Mouse (Mus musculus) hindbrain, embryonic 15.5 days (tissue): ENCODE data around the gene Tnfrsf19. TPM values are rescaled to one million over a fixed set of nuclear protein-coding genes. Genes with fewer than 3 reads are reported as not detected.

Source experiments
- ATAC-seq: fragments of 200-750 bp; cut with Nextera tagmentation; 2 replicates; pipeline ENCODE4 v1.8.0; 2017; ENCODE audit warnings: low read depth, moderate number of reproducible peaks, moderate TSS enrichment; ENCODE audit not compliant: low FRiP score
- H3K27ac ChIP-seq: fragments of 300-500 bp; sonication (generic); replicated peaks from 2 replicates; pipeline ENCODE4 v1.5.1; 2015; ENCODE audit warnings: mild to moderate bottlenecking, inconsistent platforms
- H3K27me3 ChIP-seq: fragments of 300-500 bp; sonication (generic); 2 replicates; pipeline ENCODE4 v1.6.1; 2015; ENCODE audit warnings: control low read depth, inconsistent platforms
- H3K36me3 ChIP-seq: fragments of 300-500 bp; sonication (generic); 2 replicates; pipeline ENCODE4 v1.6.1; 2015; ENCODE audit warnings: control low read depth, inconsistent platforms
- H3K4me1 ChIP-seq: fragments of 300-500 bp; sonication (generic); replicated peaks from 2 replicates; pipeline ENCODE4 v1.6.1; 2015; ENCODE audit warnings: control low read depth, inconsistent platforms
- H3K4me2 ChIP-seq: fragments of 300-500 bp; sonication (generic); 2 replicates; pipeline ENCODE4 v1.6.1; 2015; ENCODE audit warnings: moderate library complexity, mild to moderate bottlenecking, inconsistent platforms
- H3K4me3 ChIP-seq: fragments of 300-500 bp; sonication (generic); 2 replicates; pipeline ENCODE4 v1.5.1; 2015; ENCODE audit warnings: mild to moderate bottlenecking, inconsistent platforms
- H3K9ac ChIP-seq: fragments of 300-500 bp; sonication (generic); 2 replicates; pipeline ENCODE4 v1.6.1; 2015; ENCODE audit warnings: inconsistent platforms
- H3K9me3 ChIP-seq: fragments of 300-500 bp; sonication (generic); 2 replicates; pipeline ENCODE4 v1.6.1; 2016; ENCODE audit warnings: control low read depth, inconsistent platforms
- WGBS: fragments of 180-500 bp; shearing (Covaris S2); methylation state at CpG from one replicate; pipeline ENCODE4 v1.1.7; 2015; 5-methylcytosine and 5-hydroxymethylcytosine counted together
- polyA plus RNA-seq: library from polyadenylated mRNA; unstranded; fragments of >200 nt; fragmentation: Nextera tagmentation; extraction: Ambion mirVana; gene quantifications from 2 replicates; pipeline ENCODE4 v1.2.1, GENCODE M21; 2015

Tnfrsf19 gene
- polyA plus RNA-seq, 1 experiment from 2014 or later: 32.3 TPM

GRCm38 (mm10) chr14:60985077-60985476, 61.2 kb downstream of the Tnfrsf19 start:
- H3K9ac ChIP-seq: no peak overlapping the region
- 28% methylated on average over 4 of the region's 4 CpGs for whole genome bisulfite sequencing
- no peak for ATAC-seq
- no peaks in the 10 kb centered on the region for H3K27me3 ChIP-seq
- H3K27ac ChIP-seq: peak overlapping the region; percentile 44; the same call in 1 of the 2 replicates
- H3K4me1 ChIP-seq: peaks cover 26% of the 10 kb centered on the region
- H3K36me3 ChIP-seq: no peaks in the 10 kb centered on the region
- H3K9me3 ChIP-seq: no peaks in the 10 kb centered on the region
- no peak overlapping the region for H3K4me3 ChIP-seq
- H3K4me2 ChIP-seq: no peak overlapping the region

GRCm38 (mm10) chr14:60984266-60984665, 62.0 kb downstream of the Tnfrsf19 start:
- Histone ChIP-seq H3K36me3 (no peaks in the 10 kb centered on the region), H3K4me3 (no peak overlapping the region), H3K4me2 (no peak overlapping the region), H3K4me1 (peaks cover 26% of the 10 kb centered on the region), H3K27me3 (no peaks in the 10 kb centered on the region), H3K9me3 (no peaks in the 10 kb centered on the region), H3K27ac (0 out of 2 replicates have a peak overlapping the region, but pooled peaks have one; percentile 44), H3K9ac (no peak overlapping the region)
- ATAC-seq: no peak
- 62% methylated on average over 6 of the region's 6 CpGs for WGBS

GRCm38 (mm10) chr14:60982126-60982525, 64.2 kb downstream of the Tnfrsf19 start:
- no peak overlapping the region for H3K4me2 ChIP-seq
- H3K9ac ChIP-seq: no peak overlapping the region
- peaks cover 15% of the 10 kb centered on the region for H3K4me1 ChIP-seq
- no peaks in the 10 kb centered on the region for H3K27me3 ChIP-seq
- H3K9me3 ChIP-seq: no peaks in the 10 kb centered on the region
- H3K36me3 ChIP-seq: no peaks in the 10 kb centered on the region
- H3K4me3 ChIP-seq: no peak overlapping the region
- no peak for ATAC-seq
- H3K27ac ChIP-seq: no peak overlapping the region

GRCm38 (mm10) chr14:60980244-60980887, 65.9 kb downstream of the Tnfrsf19 start:
- no peak overlapping the region for H3K27ac ChIP-seq
- no peak overlapping the region for H3K4me3 ChIP-seq
- ATAC-seq: no peak

DNA sequence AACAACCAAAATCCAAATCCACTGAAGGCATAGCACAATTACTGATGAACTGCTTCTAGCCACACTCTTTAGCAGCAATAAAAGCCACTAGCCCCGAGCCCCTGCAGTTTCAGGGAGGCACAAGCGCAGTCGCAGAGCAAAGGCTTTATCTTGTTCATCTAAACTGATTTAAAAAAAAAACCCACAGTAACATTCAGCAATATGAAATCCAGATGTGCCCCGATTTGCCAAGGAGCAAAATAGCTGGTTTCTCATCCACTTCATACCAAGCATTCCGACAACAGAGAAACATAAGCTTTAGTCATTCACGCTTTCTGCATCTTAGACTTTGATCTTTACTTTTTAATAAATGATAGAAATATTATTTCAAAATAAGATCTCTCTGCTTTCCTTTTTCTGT, 68.2 kb downstream of the Tnfrsf19 start:
- Histone ChIP-seq H3K27me3 (no peaks in the 10 kb centered on the region), H3K4me1 (no peaks in the 10 kb centered on the region), H3K4me3 (no peak overlapping the region), H3K4me2 (no peak overlapping the region), H3K9me3 (no peaks in the 10 kb centered on the region), H3K9ac (no peak overlapping the region), H3K36me3 (no peaks in the 10 kb centered on the region), H3K27ac (no peak overlapping the region)
- 78% methylated on average over 6 of the region's 6 CpGs for whole genome bisulfite sequencing
- ATAC-seq: no peak

More at GRCm38 (mm10) chr14:60980244-60980887, 65.9 kb downstream of the Tnfrsf19 start:
- Histone ChIP-seq H3K9me3 (no peaks in the 10 kb centered on the region), H3K4me1 (peaks cover 12% of the 10 kb centered on the region), H3K4me2 (no peak overlapping the region), H3K27me3 (no peaks in the 10 kb centered on the region), H3K9ac (no peak overlapping the region), H3K36me3 (no peaks in the 10 kb centered on the region)
- WGBS: 93% methylated on average over 5 of the region's 5 CpGs

- no peaks in the 10 kb centered on the region for H3K27me3 ChIP-seq
- no peak overlapping the region for H3K4me2 ChIP-seq
- H3K4me1 ChIP-seq: no peaks in the 10 kb centered on the region
- WGBS: 85% methylated on average over 3 of the region's 3 CpGs
- H3K4me3 ChIP-seq: no peak overlapping the region
- no peak overlapping the region for H3K9ac ChIP-seq
- no peak for ATAC-seq
- H3K9me3 ChIP-seq: no peaks in the 10 kb centered on the region
- H3K36me3 ChIP-seq: no peaks in the 10 kb centered on the region
- H3K27ac ChIP-seq: no peak overlapping the region
These were observed 70.1 kb downstream of the Tnfrsf19 start for GRCm38 (mm10) chr14:60976231-60976630.

GRCm38 (mm10) chr14:60975736-60976135, 70.6 kb downstream of the Tnfrsf19 start:
- no peaks in the 10 kb centered on the region for H3K27me3 ChIP-seq
- H3K27ac ChIP-seq: no peak overlapping the region
- no peaks in the 10 kb centered on the region for H3K4me1 ChIP-seq
- H3K9me3 ChIP-seq: no peaks in the 10 kb centered on the region
- no peaks in the 10 kb centered on the region for H3K36me3 ChIP-seq
- H3K4me3 ChIP-seq: no peak overlapping the region
- 74% methylated on average over 3 of the region's 3 CpGs for WGBS
- no peak overlapping the region for H3K9ac ChIP-seq
- H3K4me2 ChIP-seq: no peak overlapping the region
- ATAC-seq: no peak

DNA sequence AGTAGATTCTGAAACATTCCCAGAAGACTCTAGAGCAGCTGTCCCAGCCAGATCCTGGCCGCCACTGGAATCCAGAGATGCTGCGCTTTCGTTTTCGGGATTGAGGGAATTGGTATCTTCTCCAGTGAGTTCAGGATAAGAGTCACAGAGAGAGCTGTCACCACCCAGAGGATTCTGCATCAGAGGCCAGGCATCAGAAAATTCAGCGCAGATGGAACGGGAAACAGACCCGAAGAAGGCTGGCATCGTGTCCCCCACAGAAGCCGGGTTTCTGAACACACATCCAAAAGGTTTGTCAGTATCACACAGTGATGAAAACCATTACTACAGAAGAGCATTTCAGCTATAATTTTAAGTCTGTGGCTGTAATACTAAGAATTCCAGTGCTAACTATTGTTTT, 75.3 kb downstream of the Tnfrsf19 start:
- Histone ChIP-seq H3K36me3 (0 out of 2 replicates have a peak, but pooled peaks cover 4% of the 10 kb centered on the region), H3K9ac (no peak overlapping the region), H3K27me3 (no peaks in the 10 kb centered on the region), H3K4me3 (no peak overlapping the region), H3K27ac (no peak overlapping the region), H3K9me3 (no peaks in the 10 kb centered on the region), H3K4me2 (no peak overlapping the region), H3K4me1 (no peaks in the 10 kb centered on the region)
- WGBS: 97% methylated on average over 9 of the region's 9 CpGs
- ATAC-seq: no peak

DNA sequence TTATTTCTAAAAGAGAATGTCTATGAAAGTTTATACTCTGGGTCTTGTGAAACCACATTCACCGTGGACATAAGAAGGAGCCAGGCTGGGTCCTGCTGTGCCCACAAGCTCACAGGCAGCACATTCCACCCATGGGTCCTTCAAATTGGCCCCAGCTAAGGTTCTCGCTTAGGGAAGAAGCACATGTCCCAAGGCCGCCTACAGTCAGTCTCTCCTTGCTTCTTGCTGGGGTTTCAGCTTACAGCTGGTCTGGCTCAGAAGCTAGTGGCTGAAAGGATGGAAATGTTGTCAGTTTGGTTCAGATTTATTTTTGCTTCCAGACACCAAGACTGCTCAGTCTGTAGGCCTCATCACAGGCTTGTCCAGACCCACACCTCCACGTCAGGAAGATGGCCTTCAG, 80.2 kb downstream of the Tnfrsf19 start:
- Histone ChIP-seq H3K4me3 (no peak overlapping the region), H3K4me1 (no peaks in the 10 kb centered on the region), H3K36me3 (0 out of 2 replicates have a peak, but pooled peaks cover 4% of the 10 kb centered on the region), H3K9ac (no peak overlapping the region), H3K27me3 (no peaks in the 10 kb centered on the region), H3K4me2 (no peak overlapping the region), H3K27ac (no peak overlapping the region), H3K9me3 (no peaks in the 10 kb centered on the region)
- WGBS: 92% methylated on average over 4 of the region's 4 CpGs
- no peak for ATAC-seq

DNA sequence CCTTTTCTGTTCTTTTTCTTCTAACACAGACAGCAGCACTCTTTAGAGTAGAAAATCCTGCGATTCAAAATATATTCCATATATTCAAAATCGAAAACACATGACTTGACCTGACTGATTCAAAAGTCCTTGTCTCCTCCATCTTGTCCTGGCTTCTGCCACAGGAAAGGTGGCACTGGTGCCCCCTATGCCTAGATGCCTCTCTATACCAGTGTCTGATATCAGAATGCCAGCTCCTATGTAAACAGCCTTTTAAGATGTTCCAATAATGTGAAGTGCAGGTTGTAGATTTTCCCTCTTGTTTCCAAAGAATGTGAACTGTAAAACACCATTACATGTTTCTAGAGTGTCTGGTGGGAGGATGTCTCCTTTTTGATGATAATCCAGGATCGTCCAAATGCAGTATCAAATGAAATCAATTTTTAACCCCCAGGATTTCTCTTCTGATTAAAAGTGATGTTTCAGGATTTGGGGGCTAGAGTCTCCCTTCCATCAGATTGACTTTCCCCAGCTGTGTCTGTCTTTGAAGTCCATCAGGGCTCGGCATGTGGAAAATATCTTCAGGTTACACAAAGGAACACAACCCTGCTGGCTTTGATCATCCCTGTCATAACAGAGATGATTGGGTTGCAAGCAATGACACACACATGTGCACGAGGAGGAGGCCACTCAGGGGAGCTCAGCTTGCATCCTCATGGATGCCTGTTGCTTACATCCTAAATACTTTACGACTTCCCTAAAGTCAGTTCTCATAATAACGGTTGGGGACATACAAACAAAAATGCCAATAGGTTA, 82.1 kb downstream of the Tnfrsf19 start:
- ATAC-seq: no peak
- 92% methylated on average over 7 of the region's 7 CpGs for WGBS
- no peak overlapping the region for H3K4me2 ChIP-seq
- no peaks in the 10 kb centered on the region for H3K27me3 ChIP-seq
- no peak overlapping the region for H3K9ac ChIP-seq
- no peak overlapping the region for H3K27ac ChIP-seq
- no peaks in the 10 kb centered on the region for H3K4me1 ChIP-seq
- H3K36me3 ChIP-seq: 0 out of 2 replicates have a peak, but pooled peaks cover 4% of the 10 kb centered on the region
- H3K4me3 ChIP-seq: no peak overlapping the region
- no peaks in the 10 kb centered on the region for H3K9me3 ChIP-seq

DNA sequence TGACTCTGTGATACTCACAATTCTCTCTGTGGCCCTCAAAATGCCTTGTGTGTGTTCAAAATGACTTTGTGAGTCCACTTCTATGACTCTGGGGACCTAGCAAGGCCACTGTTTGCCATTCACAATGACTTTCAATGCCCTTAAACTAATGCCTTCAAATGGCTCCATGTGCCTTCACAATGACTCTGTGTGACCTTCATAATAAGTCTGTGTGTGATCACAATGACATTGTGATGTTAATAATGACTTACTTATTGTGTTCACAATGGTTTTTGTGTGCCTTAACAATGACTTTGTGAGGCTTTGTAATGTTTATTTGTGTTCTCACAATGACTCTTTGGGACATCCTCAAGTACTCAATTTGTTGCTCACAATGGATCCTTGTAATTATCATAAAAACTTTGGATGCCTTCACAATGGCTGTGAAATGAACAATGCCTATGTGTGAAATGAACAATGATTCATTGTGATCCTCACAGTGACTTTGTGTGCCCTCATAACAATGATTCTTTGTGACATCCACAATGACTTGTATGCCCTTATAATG, 88.6 kb downstream of the Tnfrsf19 start:
- H3K4me1 ChIP-seq: no peaks in the 10 kb centered on the region
- no peak overlapping the region for H3K4me3 ChIP-seq
- H3K4me2 ChIP-seq: no peak overlapping the region
- H3K9ac ChIP-seq: no peak overlapping the region
- H3K9me3 ChIP-seq: no peaks in the 10 kb centered on the region
- H3K27ac ChIP-seq: no peak overlapping the region
- H3K36me3 ChIP-seq: no peaks in the 10 kb centered on the region
- no peaks in the 10 kb centered on the region for H3K27me3 ChIP-seq
- ATAC-seq: no peak

DNA sequence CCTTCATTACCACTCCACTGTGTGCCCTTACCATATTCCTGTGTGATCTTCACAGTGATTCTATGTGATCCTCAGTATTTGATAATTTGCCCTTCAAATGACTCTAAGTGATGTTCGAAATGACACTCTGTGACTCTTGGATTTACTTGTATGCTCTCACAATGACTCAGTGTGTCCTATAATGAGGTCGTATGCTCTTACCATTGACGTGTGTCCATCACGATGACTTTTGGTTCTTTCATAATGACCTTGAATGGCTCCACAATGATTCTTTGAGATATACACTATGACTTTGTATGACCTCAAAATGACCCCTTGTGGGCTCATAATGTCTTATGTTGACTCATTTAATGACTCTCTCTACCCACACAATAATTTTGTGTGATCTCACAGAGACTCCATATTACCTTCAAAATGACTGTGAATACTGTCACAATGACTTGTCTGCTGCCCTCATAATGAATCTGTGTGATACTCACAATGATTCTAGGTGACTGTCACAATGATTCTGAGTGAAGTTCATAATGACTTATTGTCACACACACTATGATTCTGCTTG, 108.7 kb downstream of the Tnfrsf19 start:
- no peak for ATAC-seq
- no peaks in the 10 kb centered on the region for H3K9me3 ChIP-seq
- no peaks in the 10 kb centered on the region for H3K27me3 ChIP-seq
- no peaks in the 10 kb centered on the region for H3K4me1 ChIP-seq
- H3K4me3 ChIP-seq: no peak overlapping the region
- H3K27ac ChIP-seq: no peak overlapping the region
- 93% methylated on average over 4 of the region's 4 CpGs for WGBS
- H3K36me3 ChIP-seq: no peaks in the 10 kb centered on the region
- H3K4me2 ChIP-seq: no peak overlapping the region
- H3K9ac ChIP-seq: no peak overlapping the region
